Mouse (Mus musculus): Measurements from ENCODE around the gene Zfp799.
"Not testable (repeated sequence)": the region's sequence is repeated elsewhere in the genome, so short reads cannot be mapped to it uniquely, and the experiment has no call there.

Zfp799 gene

DNA sequence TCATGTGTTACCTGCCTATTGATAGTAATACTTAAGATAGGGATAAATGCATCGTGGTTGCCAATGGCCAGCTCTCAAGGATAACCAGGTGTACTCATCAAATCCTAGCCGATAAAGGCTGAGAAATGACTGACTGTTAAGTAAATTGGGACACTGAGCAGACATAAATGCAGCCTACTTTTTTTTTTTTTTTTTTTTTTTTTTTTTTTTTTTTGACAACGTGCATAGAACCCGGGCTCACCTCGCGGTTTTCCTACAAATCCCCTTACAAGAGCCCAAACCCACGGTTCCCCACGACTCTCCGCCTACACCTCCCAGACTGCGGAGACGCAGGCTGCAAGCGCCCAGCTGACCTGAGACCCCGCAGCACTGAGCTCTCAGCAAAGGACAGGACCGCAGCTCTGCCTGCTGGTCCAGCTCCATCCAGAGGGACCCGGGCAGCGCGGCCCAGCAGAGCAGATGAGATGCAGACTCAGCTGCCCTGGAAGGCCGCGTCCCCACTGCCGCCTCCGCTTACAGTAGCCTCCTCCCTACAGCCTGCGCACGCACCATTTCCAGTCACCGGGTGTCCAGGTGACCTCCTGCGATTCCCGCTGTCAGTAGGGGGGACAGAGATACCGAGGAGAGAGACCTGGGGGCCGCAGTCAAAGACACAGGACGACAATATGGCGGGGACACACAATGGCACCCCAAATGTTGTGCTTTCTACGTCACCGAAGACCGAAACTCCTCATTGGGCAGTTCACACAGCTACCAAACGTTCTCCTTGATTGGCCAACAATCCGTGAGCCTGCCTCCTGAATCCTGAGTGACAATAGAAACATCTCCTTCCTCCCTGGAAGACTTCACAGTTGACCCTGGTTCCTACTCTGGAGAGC lies at the start of gene Zfp799:
Gene Zfp799, minus strand, starts transcription at position 722 of the 878 bp plus-strand sequence.
- DNase-seq: peak; percentile 83

DNA sequence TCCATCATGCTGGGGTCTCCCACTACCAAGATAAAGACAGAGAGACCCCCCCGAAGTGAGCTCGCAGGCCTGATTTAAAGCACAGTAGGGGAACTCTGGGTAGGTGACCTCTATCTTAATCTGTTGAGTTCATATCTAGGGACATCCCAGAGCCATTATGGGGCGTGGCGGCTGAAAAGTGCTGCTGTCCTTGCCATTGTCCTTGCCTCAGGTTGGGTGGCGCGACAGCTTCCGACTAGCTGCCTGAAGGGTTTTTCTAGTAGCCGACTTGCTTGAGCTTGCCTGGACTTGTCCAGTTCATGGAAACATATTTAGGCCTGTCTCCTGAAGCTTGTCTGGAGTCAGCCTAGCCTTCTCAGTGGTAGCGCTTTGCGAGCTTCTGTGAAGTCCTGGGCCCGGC lies 48.7 kb upstream of the Zfp799 start:
- DNase-seq: no peak

DNA sequence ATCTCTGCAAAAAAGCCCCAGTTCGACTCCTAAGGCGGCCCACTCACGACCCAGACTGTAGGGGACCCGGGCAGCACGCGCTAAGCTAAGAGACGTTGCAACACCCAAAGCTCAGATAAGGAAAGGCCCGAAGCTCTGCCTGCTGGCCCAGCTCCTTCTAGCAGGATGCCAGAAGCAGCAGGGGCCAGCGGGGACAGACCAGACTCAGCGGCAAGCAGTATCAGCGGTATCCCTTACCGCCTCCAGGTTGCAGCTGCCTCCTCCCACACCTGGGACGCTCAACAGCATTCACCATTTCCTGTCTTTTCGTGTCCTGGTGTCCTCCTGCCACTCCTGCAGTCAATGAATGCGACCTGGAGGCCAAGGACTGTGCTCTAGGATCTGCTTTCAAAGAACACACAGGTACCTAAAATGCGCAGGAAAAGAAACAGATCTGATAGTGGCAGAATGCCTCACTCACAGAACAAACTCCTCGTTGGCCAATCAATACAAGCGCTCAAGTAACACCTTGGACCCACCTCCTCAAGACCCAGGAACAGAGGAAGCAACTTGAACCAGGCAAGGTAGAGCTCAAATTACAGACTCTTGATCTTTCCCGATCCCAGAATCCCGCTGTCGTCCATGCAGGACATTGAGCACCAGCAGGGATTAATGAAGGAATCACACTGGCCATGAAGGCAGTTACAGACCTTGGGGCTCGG lies 47.6 kb upstream of the Zfp799 start:
- DNase-seq: no peak

DNA sequence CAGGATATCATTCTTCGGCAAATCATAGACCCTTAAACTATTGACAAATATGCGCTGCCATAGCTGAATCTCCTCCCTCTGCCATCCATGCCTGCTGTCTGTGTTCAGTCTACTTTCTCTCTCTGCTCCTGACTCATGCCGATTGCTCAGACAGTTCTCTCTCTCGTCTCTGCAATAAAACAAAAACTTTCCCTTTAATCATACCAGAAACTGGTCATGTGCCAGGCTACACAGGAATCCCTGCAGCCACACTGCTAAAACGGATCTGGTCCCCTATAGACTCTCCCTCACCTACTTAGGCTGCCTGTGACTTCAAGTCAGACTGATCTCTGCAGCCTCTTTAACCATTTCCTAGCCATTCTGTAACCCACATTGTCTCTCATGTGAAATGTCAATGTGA lies 42.6 kb upstream of the Zfp799 start:
- no peak for DNase-seq

DNA sequence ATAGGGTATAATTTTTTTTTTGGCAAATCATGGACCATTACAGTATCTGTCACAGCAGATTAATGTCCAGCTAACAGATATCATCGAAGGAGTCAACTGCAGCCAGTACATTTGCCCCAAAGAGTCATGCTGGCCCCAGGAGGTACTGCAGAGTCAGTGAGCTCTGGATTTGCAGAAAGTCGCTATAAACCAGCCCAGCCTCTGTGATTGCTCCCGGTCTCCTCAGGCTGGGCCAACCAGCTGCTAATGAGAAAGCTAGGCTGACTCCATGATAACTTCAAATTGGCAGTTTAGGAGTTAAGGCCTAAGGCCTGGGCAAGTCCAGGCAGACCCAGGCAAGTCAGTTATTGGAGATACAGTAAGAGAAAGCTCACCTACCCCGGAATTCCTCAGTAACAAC lies 42.0 kb upstream of the Zfp799 start:
- no peak for DNase-seq

DNA sequence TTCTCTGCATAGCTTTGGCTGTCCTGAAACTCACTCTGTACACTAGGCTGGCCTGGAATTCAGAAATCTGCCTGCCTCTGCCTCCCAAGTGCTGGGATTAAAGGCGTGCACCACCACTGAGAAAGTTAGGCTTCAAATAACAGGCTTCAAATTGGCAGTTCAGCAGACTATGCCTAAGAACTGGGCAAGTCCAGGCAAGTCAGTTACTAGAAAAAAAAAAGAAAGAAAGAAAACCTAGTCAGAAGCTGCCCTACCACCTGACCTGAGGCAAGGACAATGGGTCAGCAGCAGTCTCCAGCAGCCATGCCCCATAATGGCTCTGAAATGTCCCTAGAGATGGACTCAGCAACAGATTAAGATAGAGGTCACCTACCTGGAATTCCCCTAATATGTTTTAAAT lies 41.4 kb upstream of the Zfp799 start:
- DNase-seq: no peak

DNA sequence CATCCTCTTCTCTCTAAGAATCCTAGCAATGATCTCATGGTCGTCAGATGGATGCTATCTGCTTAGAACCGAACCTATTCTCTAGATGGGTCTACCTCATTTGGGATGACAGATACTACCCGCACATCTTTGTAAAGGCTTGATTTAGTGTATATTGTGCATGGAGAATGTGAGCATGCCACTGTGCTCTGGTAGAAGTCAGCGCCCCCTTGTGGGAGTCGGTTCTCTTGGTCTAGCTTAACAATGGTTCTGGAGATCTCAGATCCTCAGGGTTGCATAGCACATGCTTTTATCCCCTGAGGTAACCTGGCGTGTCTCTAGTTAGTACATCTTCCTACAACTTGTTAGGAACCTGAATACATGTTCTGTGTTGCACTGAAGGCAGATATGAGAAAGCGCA lies 37.2 kb upstream of the Zfp799 start:
- DNase-seq: not testable (repeated sequence)

DNA sequence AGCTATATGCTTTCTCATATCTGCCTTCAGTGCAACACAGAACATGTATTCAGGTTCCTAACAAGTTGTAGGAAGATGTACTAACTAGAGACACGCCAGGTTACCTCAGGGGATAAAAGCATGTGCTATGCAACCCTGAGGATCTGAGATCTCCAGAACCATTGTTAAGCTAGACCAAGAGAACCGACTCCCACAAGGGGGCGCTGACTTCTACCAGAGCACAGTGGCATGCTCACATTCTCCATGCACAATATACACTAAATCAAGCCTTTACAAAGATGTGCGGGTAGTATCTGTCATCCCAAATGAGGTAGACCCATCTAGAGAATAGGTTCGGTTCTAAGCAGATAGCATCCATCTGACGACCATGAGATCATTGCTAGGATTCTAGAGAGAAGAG lies 26.7 kb upstream of the Zfp799 start:
- DNase-seq: not testable (repeated sequence)

DNA sequence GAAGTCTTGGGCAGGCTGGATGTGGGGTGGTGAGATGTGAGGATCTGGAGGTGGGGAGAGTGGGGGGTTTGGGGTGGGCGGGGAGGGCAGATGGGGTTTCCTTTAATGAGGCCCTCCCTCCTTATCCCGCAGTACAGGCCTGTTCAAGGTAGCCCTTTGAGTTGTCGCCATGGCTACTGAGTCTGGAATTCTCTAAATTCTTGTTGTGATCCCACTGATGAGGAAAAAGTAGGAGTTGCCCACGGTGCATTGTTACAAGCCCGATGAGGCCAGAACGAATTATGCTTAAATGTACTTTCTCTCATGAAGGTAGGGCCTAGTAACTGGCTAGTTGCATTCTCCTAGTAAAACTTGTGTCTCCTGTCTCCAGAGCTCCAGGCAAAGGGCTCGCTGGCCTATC lies 21.5 kb upstream of the Zfp799 start:
- no peak for DNase-seq

DNA sequence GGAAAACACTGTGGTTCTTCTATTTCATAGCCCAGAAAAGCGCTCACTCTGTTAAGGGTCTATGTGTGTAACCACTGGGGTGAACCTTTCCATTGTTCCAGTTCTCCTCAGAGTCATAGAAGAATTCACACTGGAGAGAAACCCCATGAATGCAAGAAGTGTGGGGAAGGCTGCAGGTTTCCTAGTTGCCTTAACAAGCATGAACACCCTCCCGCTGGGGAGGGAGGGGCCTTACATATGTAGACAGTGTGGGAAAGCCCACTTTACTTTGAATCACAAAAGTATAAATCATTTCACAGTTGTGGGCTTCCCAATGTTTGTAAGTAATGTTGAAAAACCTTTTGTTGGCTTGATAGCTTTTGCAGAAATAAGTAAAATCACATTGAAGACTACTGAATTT lies 11.3 kb upstream of the Zfp799 start:
- no peak for DNase-seq

DNA sequence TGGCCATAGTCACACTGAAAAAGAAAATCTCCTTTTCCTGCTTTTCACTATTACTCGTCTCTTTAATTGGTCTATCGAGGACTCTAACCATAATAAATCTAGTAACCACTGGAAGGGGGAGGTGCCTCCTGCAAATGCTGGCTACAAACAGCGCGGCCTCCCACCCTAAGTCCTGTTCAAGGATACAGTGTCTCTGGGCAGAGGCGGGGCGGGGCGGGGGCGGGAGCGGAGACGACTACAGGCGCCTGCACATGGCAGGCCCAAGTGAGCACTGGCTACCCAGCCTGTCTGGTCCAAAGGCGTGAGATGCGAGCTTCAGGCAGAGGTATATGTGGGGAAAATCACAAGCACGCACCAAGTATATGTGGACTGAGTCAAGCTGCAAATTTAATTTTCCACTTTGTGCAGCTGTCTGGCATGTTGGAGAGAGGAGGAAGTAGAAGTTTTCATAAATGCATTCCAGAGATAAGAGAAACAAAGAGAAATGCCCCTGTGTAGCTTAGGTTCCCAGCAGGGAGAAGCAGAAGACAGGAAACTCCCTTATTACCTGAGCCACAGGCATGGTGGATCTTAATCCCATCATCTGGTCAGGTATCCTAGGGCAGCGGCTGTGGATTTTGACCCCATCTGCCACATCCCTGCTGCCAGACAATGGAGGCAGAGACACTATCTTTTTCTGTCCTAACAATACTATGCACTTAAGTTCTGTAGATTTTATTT lies 9.2 kb upstream of the Zfp799 start:
- peak; percentile 49 for DNase-seq

DNA sequence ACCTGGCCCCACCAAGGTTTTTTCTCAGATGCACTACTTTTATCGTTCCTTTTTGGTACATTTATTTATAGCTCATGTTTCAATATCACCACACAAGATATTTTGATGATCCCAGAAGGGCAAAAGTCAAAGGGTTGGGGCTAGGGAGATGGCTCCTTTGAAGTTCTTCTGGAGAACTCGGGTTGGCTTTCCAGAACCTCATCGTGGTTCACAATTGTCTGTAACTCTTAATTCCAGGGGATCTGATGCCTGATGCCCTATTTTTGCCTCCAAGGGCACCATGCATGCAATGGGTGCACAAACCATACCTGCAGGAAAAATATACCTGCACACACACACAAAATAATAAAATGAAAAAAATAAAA lies 339 bp upstream of the Zfp799 start:
- DNase-seq: no peak

DNA sequence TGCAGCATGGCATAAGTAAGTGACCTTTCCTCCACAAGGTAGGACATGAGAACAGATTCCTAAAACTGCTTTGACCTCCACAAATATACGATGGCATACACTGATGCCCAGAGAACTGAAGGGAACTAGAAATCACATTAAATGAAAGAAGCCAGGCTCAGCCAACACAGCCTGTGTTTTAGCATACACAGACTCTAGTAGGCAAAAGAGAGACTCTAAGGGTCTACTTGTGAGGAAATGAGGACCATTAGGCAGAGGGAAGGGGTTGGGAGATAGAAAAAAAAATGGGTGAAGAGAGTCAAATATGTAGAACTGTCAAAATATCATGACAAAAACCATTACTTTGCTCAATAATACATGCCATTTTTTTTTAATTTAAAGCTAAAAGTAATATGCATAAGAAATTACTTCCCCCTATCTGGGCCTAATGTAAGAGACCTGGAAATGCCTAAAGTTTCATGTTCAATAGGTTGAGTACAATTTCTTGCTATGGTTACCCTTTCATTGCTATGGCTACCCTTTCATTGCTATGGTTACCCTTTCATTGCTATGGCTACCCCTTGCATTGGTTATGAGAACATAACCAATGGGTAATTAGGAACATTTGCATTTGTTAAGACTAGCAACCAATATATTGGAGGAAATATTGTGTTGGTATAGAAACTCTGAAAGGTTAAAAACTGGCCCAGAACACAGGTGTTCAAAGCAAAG lies 13.8 kb downstream of the Zfp799 start:
- DNase-seq: no peak

DNA sequence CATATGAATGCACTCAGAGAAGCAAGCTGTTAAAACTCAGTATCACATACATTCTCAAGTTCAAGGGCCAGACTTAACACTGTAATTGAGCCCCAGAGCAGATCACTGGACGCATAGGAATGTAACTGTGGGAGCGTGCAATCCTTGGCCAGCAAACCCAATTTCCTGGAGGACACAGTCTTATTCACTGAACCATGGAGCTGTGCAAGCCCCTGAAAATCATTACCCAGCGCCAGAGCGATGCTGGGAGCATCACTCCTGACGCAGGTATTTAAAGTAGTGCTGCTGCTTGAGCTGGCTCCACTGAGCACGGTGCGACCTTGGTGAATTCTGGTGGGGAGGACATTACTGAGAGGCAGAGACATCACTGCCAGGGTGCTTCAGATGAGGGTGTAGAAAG lies 15.9 kb downstream of the Zfp799 start:
- DNase-seq: peak; percentile 54

DNA sequence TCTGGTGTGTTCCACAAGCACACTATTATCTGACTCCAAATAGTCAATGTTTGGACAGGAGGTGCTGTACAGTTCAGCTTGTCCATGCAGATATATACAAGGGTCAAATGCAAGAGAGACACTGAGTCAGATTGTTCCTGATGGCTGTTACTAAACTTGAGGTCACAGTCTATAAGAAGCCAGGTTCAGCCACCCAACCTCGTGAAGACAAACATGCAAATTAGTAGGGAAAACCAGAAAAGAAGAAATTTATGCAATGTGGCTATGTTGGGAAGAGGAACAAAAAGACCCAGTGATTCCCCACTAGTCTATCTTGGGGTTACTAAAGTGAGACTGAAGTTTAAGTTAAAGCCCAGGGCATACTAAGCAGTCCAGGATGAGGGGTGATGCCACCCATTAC lies 19.4 kb downstream of the Zfp799 start:
- no peak for DNase-seq

DNA sequence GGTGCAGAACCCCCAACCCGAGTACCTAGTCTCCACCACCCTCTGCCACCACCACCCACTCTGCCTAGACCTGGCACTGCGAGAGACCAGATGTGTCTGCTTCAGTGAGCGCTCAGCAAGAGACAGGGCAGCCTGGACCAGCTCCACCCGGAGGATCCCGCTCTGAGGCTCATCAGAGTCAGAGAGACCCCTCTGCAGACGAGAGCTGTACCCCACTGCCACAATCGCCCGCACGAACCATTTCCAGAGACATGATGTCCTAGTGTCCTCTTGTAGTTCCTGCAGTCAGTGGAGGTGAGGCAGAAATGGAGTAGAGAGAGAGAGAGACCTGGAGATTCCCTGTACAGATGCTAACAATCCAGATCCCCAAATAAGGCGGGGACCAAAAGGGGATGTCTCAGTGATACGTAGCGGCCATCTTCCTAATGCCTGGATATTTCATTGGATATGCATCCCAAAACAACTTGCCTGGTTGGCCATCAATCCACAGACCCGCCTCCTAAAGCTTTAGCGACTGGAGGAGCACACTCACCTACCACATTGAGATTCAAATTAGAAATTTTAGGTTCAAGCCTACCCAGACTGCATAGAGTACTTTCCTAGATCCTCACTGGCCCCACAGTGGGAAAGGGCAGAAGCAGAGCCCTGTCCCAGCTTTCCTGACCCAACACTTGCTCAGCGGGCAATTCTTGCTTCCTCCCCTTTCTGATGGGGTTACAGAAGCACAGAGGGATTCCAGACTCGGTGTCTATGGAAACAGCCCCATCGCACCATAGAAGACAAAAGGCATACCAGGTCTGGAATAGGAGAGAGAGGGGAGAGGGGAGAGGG lies 20.3 kb downstream of the Zfp799 start, which contains the start of gene Zfp811:
Gene Zfp811, minus strand, starts transcription at position 388 of the 831 bp plus-strand sequence.
- peak; percentile 51 for DNase-seq

DNA sequence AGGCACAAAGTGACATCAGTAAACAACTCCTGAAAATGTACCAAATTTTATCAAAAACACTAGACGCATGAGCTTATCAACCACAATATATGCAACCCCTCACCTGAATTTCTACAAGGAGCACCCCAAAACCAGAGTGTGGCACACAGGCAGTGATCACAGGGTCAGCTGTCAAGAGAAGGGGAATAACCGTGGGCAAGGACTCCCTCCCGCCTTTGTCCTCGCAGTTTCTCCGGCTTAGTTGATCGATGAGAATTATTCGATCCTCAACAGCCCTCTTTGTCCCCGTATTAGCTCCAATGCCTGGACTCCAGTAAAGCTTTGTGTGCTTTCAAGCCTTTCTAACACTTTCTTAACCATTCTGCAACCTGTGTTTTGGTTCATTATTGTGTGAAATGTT lies 21.1 kb downstream of the Zfp799 start:
- no peak for DNase-seq

DNA sequence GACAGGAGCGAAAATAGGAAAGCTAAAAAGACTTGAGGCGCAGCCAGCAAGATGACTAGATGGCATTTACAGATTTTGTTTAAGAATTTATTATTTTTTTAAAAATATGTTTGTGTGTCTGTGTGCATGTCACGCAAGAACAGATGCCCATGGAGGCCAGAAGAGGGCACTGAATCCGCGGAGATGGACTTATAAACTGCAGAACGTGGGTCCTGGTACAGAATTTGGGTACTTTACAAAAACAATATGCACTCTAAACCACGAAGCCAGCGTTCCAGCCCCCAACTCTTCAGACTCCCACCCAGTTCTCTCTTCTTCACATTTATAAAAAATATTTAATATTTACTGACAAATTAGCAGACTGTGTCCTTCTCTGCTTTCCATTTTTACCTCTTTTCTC lies 40.8 kb downstream of the Zfp799 start:
- DNase-seq: no peak

DNA sequence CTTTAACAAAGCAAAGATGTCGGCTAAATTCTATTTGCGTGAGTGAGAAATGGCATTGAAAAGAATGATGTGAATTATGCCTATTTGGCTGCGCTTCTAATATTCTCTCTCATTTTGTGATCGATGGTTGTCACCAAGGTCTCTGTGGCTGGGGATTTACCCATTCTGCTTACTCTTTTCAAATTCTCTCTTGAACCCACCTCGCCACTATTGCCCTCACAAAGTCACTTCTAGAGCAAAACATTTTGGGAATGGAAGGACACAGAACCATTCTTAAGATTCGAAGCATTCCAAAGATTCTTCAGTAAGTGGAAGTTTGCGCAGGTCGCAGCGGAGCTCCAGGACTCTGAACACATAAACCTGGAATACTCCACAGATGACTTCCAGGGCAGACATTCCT lies 41.5 kb downstream of the Zfp799 start:
- no peak for DNase-seq

DNA sequence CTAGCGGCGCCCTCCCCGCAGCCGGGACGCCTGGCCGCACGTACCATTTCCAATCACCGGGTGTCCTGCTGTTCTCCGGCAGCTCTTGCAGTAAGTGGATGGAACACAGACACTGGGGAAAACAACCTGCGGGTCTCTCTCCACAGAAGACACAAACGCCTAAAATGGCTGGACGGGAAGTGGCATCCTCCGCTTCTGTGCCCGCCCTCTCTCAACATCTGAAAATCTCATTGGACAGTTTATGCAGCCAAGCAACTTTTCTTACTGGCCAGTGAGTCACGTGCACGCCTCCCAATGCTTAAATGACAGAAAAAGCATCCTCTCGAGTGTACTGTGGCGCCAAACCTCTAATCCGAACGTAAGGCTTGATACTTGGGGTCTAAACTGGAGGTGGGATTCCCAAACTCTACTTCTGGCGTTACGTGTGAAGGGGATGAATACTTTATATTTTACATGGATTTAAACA lies 41.9 kb downstream of the Zfp799 start, which contains the start of gene Zfp871:
Gene Zfp871, minus strand, starts transcription at position 194 of the 466 bp plus-strand sequence.
- peak; percentile 90 for DNase-seq

DNA sequence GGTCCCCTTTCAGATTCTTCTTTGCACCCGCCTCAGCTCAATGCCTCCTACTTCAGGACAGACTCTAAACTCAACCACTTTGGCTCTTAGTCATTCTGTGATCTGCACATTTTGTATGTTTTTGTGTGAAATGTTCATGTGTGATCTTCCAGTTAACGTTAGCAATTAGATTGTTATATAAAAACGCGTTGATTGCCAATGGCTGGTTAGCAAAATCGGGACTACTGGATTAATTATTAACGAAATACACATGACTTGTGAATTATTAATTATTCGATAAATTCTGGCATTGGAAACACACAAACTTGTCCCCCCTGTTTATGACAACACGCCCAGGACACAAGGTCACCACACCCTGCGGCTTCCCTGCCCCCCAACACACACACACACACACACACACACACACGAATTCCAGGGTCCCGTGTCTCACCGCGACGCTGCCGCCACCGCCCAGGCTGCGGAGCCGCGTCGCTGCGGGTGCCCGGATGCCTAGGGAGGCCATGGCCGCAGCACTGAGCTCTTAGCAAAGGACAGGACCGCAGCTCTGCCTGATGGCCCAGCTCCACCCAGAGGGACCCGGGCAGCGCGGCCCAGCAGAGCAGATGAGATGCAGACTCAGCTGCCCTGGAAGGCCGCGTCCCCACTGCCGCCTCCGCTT lies 42.5 kb downstream of the Zfp799 start:
- DNase-seq: peak; percentile 71
